Mouse (Mus musculus) heart, embryonic 10.5 days (tissue): Measurements from ENCODE around the gene Adat3. TPM values are rescaled to one million over a fixed set of nuclear protein-coding genes. Genes with fewer than 3 reads are reported as not detected.

ENCODE experiments used
- DNase-seq: peaks from one replicate; pipeline ENCODE4 v3.0.0-alpha.2; 2017; ENCODE audit warnings: low spot score
- H3K27ac ChIP-seq: fragments of 300-500 bp; sonication (generic); 2 replicates; pipeline ENCODE4 v1.5.1; 2016; ENCODE audit warnings: mild to moderate bottlenecking
- H3K27me3 ChIP-seq: fragments of 300-500 bp; sonication (generic); 2 replicates; pipeline ENCODE4 v1.6.1; 2016; ENCODE audit warnings: mild to moderate bottlenecking; ENCODE audit not compliant: poor library complexity, insufficient read depth, severe bottlenecking
- H3K36me3 ChIP-seq: fragments of 300-500 bp; sonication (generic); 2 replicates; pipeline ENCODE4 v1.6.1; 2016; ENCODE audit warnings: mild to moderate bottlenecking, moderate library complexity
- H3K4me1 ChIP-seq: fragments of 300-500 bp; sonication (generic); 2 replicates; pipeline ENCODE4 v1.6.1; 2016; ENCODE audit warnings: mild to moderate bottlenecking
- H3K4me3 ChIP-seq: fragments of 300-500 bp; sonication (generic); 2 replicates; pipeline ENCODE4 v1.5.1; 2016; ENCODE audit warnings: mild to moderate bottlenecking, moderate library complexity
- H3K9me3 ChIP-seq: fragments of 300-500 bp; sonication (generic); 2 replicates; pipeline ENCODE4 v1.6.1; 2016; ENCODE audit warnings: mild to moderate bottlenecking, moderate library complexity
- WGBS: fragments of 180-500 bp; shearing (Covaris S2); methylation state at CpG from one replicate; pipeline ENCODE4 v1.1.7; 2016; 5-methylcytosine and 5-hydroxymethylcytosine counted together
- polyA plus RNA-seq: library from polyadenylated mRNA; unstranded; fragments of >200 nt; fragmentation: Nextera tagmentation; extraction: Ambion mirVana; gene quantifications from 2 replicates; pipeline ENCODE4 v1.2.1, GENCODE M21; 2016

Adat3 gene
- polyA plus RNA-seq, 1 experiment from 2014 or later: 9.3 TPM

- Histone ChIP-seq H3K4me3 (peak overlapping the region; percentile 47), H3K36me3 (peaks cover 18% of the 10 kb centered on the region), H3K9me3 (no peaks in the 10 kb centered on the region), H3K4me1 (peaks cover 88% of the 10 kb centered on the region), H3K27ac (peak overlapping the region; percentile 83), H3K27me3 (no peaks in the 10 kb centered on the region)
- 22% methylated on average over 30 of the region's 30 CpGs for WGBS
- no peak for DNase-seq
These were observed 31.5 kb upstream of the Adat3 start for GRCm38 (mm10) chr10:80570871-80571836.

- H3K36me3 ChIP-seq: peaks cover 15% of the 10 kb centered on the region
- no peaks in the 10 kb centered on the region for H3K9me3 ChIP-seq
- H3K4me1 ChIP-seq: peaks cover 92% of the 10 kb centered on the region
- no peak for DNase-seq
- no peaks in the 10 kb centered on the region for H3K27me3 ChIP-seq
- WGBS: 93% methylated on average over 2 of the region's 2 CpGs
- H3K4me3 ChIP-seq: no peak overlapping the region
- peak overlapping the region; percentile 83; the same call in 1 of the 2 replicates for H3K27ac ChIP-seq
These were observed 30.2 kb upstream of the Adat3 start for GRCm38 (mm10) chr10:80572477-80572876.

GRCm38 (mm10) chr10:80573944-80574343 lies 28.7 kb upstream of the Adat3 start:
- Histone ChIP-seq H3K36me3 (peaks cover under 1% of the 10 kb centered on the region; the same call in 1 of the 2 replicates), H3K27ac (0 out of 2 replicates have a peak overlapping the region, but pooled peaks have one; percentile 17), H3K9me3 (no peaks in the 10 kb centered on the region), H3K27me3 (no peaks in the 10 kb centered on the region), H3K4me1 (peaks cover 98% of the 10 kb centered on the region), H3K4me3 (0 out of 2 replicates have a peak overlapping the region, but pooled peaks have one; percentile 13)
- WGBS: 55% methylated on average over 9 of the region's 9 CpGs
- no peak for DNase-seq

GRCm38 (mm10) chr10:80574896-80575295 lies 27.8 kb upstream of the Adat3 start:
- WGBS: 72% methylated on average over 3 of the region's 3 CpGs
- no peaks in the 10 kb centered on the region for H3K36me3 ChIP-seq
- no peaks in the 10 kb centered on the region for H3K27me3 ChIP-seq
- DNase-seq: no peak
- 0 out of 2 replicates have a peak overlapping the region, but pooled peaks have one; percentile 30 for H3K27ac ChIP-seq
- H3K4me1 ChIP-seq: peaks cover 96% of the 10 kb centered on the region
- peak overlapping the region; percentile 88 for H3K4me3 ChIP-seq
- H3K9me3 ChIP-seq: no peaks in the 10 kb centered on the region

- no peaks in the 10 kb centered on the region for H3K36me3 ChIP-seq
- H3K27ac ChIP-seq: peak overlapping the region; percentile 92
- H3K9me3 ChIP-seq: no peaks in the 10 kb centered on the region
- peak overlapping the region; percentile 88 for H3K4me3 ChIP-seq
- H3K27me3 ChIP-seq: no peaks in the 10 kb centered on the region
- WGBS: 12% methylated on average over 17 of the region's 17 CpGs
- H3K4me1 ChIP-seq: peaks cover 85% of the 10 kb centered on the region
- no peak for DNase-seq
These were observed 26.8 kb upstream of the Adat3 start for GRCm38 (mm10) chr10:80575925-80576324.

- DNase-seq: no peak
- Histone ChIP-seq H3K36me3 (no peaks in the 10 kb centered on the region), H3K9me3 (no peaks in the 10 kb centered on the region), H3K4me3 (peak overlapping the region; percentile 88), H3K27me3 (no peaks in the 10 kb centered on the region), H3K27ac (peak overlapping the region; percentile 92), H3K4me1 (peaks cover 79% of the 10 kb centered on the region)
- under 1% methylated on average over 95 of the region's 96 CpGs for WGBS
These were observed 26.1 kb upstream of the Adat3 start for GRCm38 (mm10) chr10:80576351-80577194.

GRCm38 (mm10) chr10:80577195-80578130 lies 25.2 kb upstream of the Adat3 start, which contains the start of gene Klf16:
Gene Klf16 (minus strand): TSS chr10:80577321.
- H3K27me3 ChIP-seq: no peaks in the 10 kb centered on the region
- H3K9me3 ChIP-seq: no peaks in the 10 kb centered on the region
- DNase-seq: peak; percentile 99
- H3K4me3 ChIP-seq: peak within 1 kb of the TSS; percentile 88
- H3K4me1 ChIP-seq: peaks cover 70% of the 10 kb centered on the region
- H3K27ac ChIP-seq: peak within 1 kb of the TSS; percentile 92
- WGBS: under 1% methylated on average over 69 of the region's 97 CpGs
- peaks cover 6% of the 10 kb centered on the region for H3K36me3 ChIP-seq

- Histone ChIP-seq H3K27me3 (no peaks in the 10 kb centered on the region), H3K27ac (peak overlapping the region; percentile 92), H3K36me3 (peaks cover 10% of the 10 kb centered on the region), H3K9me3 (no peaks in the 10 kb centered on the region), H3K4me3 (peak overlapping the region; percentile 88), H3K4me1 (peaks cover 62% of the 10 kb centered on the region)
- under 1% methylated on average over 29 of the region's 29 CpGs for WGBS
- peak; percentile 94 for DNase-seq
These were observed 24.4 kb upstream of the Adat3 start for GRCm38 (mm10) chr10:80578131-80578750.

- H3K4me3 ChIP-seq: peak overlapping the region; percentile 88
These were observed 23.8 kb upstream of the Adat3 start for GRCm38 (mm10) chr10:80578911-80579310.

GRCm38 (mm10) chr10:80583047-80583446 lies 19.6 kb upstream of the Adat3 start:
- no peak for DNase-seq
- Histone ChIP-seq H3K27me3 (no peaks in the 10 kb centered on the region), H3K4me3 (no peak overlapping the region), H3K27ac (no peak overlapping the region), H3K36me3 (peaks cover 47% of the 10 kb centered on the region), H3K9me3 (no peaks in the 10 kb centered on the region), H3K4me1 (peaks cover 61% of the 10 kb centered on the region)
- WGBS: 88% methylated on average over 5 of the region's 5 CpGs

More at GRCm38 (mm10) chr10:80578911-80579310, 23.8 kb upstream of the Adat3 start:
- peaks cover 17% of the 10 kb centered on the region for H3K36me3 ChIP-seq
- WGBS: 9% methylated on average over 8 of the region's 8 CpGs
- peaks cover 62% of the 10 kb centered on the region for H3K4me1 ChIP-seq
- H3K27me3 ChIP-seq: no peaks in the 10 kb centered on the region
- no peaks in the 10 kb centered on the region for H3K9me3 ChIP-seq
- peak overlapping the region; percentile 92 for H3K27ac ChIP-seq
- DNase-seq: no peak

- Histone ChIP-seq H3K4me3 (no peak overlapping the region), H3K9me3 (no peaks in the 10 kb centered on the region), H3K36me3 (peaks cover 47% of the 10 kb centered on the region), H3K4me1 (peaks cover 61% of the 10 kb centered on the region), H3K27ac (no peak overlapping the region), H3K27me3 (no peaks in the 10 kb centered on the region)
- 63% methylated on average over 12 of the region's 12 CpGs for WGBS
- no peak for DNase-seq
These were observed 18.6 kb upstream of the Adat3 start for GRCm38 (mm10) chr10:80584045-80584488.
